Mouse (Mus musculus) thymus, postnatal 0 days (tissue): ENCODE measurements around the gene Actn3. TPM values are rescaled to one million over a fixed set of nuclear protein-coding genes. Genes with fewer than 3 reads are reported as not detected.

Experiments
- DNase-seq: peaks from one replicate; pipeline ENCODE4 v3.0.0-alpha.2; 2015; ENCODE audit warnings: low spot score
- polyA plus RNA-seq: library from polyadenylated mRNA; unstranded; fragments of >200 nt; fragmentation: Nextera tagmentation; extraction: Ambion mirVana; gene quantifications from 2 replicates; pipeline ENCODE4 v1.2.1, GENCODE M21; 2015

The Actn3 gene
- polyA plus RNA-seq, 1 experiment from 2014 or later, result 21.4 TPM

- DNase-seq, result no peak
These were observed 14.7 kb downstream of the Actn3 start for GRCm38 (mm10) chr19:4863048-4863447.

- no peak for DNase-seq
These were observed 18.6 kb downstream of the Actn3 start for GRCm38 (mm10) chr19:4859081-4859480.

GRCm38 (mm10) chr19:4855951-4856350 lies 21.8 kb downstream of the Actn3 start:
- DNase-seq, result no peak

GRCm38 (mm10) chr19:4855470-4855820 lies 22.3 kb downstream of the Actn3 start:
- DNase-seq, result no peak

- no peak for DNase-seq
These were observed 22.9 kb downstream of the Actn3 start, which contains the start of gene Ctsf for GRCm38 (mm10) chr19:4854552-4855469. Gene Ctsf, plus strand, starts transcription at chr19:4855130.

- no peak for DNase-seq
These were observed 27.4 kb downstream of the Actn3 start for GRCm38 (mm10) chr19:4850281-4850680.

- DNase-seq, result no peak
These were observed 27.9 kb downstream of the Actn3 start for GRCm38 (mm10) chr19:4849800-4850199.

- DNase-seq, result peak; percentile 40
These were observed 30.2 kb downstream of the Actn3 start for GRCm38 (mm10) chr19:4847490-4847889.

- no peak for DNase-seq
These were observed 31.9 kb downstream of the Actn3 start for GRCm38 (mm10) chr19:4845846-4846245.

GRCm38 (mm10) chr19:4842611-4843010 lies 35.1 kb downstream of the Actn3 start:
- DNase-seq, result no peak

- no peak for DNase-seq
These were observed 36.9 kb downstream of the Actn3 start for GRCm38 (mm10) chr19:4840848-4841247.

- peak; percentile 96 for DNase-seq
These were observed 38.6 kb downstream of the Actn3 start, which contains the start of the genes Ccs and Ccdc87 for GRCm38 (mm10) chr19:4839149-4839548. Gene Ccs, minus strand, starts transcription at chr19:4839332. Gene Ccdc87, plus strand, starts transcription at chr19:4839366.

- DNase-seq, result no peak
These were observed 39.1 kb downstream of the Actn3 start for GRCm38 (mm10) chr19:4838526-4839140.

- DNase-seq, result no peak
These were observed 40.7 kb downstream of the Actn3 start for GRCm38 (mm10) chr19:4837049-4837448.

- DNase-seq, result no peak
These were observed 41.6 kb downstream of the Actn3 start for GRCm38 (mm10) chr19:4836096-4836495.

- no peak for DNase-seq
These were observed 43.7 kb downstream of the Actn3 start for GRCm38 (mm10) chr19:4833977-4834376.

- DNase-seq, result no peak
These were observed 48.6 kb downstream of the Actn3 start for GRCm38 (mm10) chr19:4829156-4829555.

GRCm38 (mm10) chr19:4828444-4829114 lies 49.1 kb downstream of the Actn3 start:
- no peak for DNase-seq

GRCm38 (mm10) chr19:4820678-4821303 lies 56.9 kb downstream of the Actn3 start:
- DNase-seq, result no peak

- DNase-seq, result no peak
These were observed 60.4 kb downstream of the Actn3 start for GRCm38 (mm10) chr19:4817182-4817835.

- peak; percentile 33 for DNase-seq
These were observed 64.7 kb downstream of the Actn3 start for GRCm38 (mm10) chr19:4813015-4813414.
